Mouse (Mus musculus): Measurements from ENCODE around the gene Aldh1a3.

- TF ChIP-seq EP300 (IDR thresholded peaks at IDR 0.05) = no peak
- TF ChIP-seq CTCF (IDR thresholded peaks at IDR 0.05) = no peak
Observed at GRCm38 (mm10) chr7:66442501-66443369, 15.4 kb upstream of the Aldh1a3 start.

Measured in lung, postnatal 0 days (tissue).